Mouse (Mus musculus): ENCODE measurements at regions not wholly inside any gene's neighbourhood (a gene's known extent, or its start where the extent isn't known, plus 50 kb on each side); places are given as distances from the start of the nearest gene placed in this dataset.

DNA sequence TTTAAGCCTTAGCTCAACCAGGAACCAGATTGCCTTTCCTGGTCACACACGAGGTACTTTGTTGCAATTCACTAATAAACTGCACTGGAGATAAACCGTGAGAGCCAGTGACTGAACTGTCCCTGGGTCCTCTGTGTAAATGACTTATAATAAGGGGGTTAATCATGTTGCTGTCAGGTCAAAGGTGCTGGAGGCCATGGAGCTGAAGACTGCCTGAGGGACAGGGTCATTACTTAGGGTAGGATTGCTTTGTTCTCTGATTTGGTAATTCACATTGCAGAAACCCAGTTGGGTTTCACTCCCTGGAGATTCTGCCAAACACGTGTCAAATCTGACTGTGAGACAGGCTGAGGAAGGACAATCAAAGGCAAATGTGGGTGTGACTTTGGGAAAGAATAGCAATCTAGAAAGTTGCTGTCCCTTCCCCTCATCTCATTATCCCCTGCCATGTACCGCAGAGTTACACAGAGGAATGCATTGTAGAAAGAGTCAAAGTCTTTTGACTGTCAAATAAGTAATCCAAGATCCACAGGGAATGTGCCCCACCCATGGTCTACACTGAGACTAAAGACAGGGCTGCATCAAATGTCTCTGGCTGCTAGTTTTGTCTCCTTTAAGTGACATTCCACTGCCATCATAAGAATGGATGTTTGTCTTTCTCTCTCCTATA is 51.8 kb upstream of the Fam98a start:
- DNase-seq (ENCODE audit: extremely low spot score in 1 of 2, low spot score in 1 of 2) = no peak
